Mouse (Mus musculus) intestine, embryonic 16.5 days (tissue): ENCODE results near the gene Lrrc8b. TPM values are rescaled to one million over a fixed set of nuclear protein-coding genes. Genes with fewer than 3 reads are reported as not detected.
A peak's percentile ranks its signal among the peaks of the same experiment; 100 is the strongest.

Experiments used
- ATAC-seq: fragments of 200-750 bp; cut with Nextera tagmentation; 2 replicates; pipeline ENCODE4 v1.8.0; 2017; ENCODE audit warnings: moderate TSS enrichment, moderate library complexity
- H3K27ac ChIP-seq: fragments of 300-500 bp; sonication (generic); 2 replicates; pipeline ENCODE4 v1.5.1; 2014; ENCODE audit warnings: mild to moderate bottlenecking, low read length
- H3K27me3 ChIP-seq: fragments of 300-500 bp; sonication (generic); replicated peaks from 2 replicates; pipeline ENCODE4 v1.6.1; 2014; ENCODE audit warnings: low read length, control low read depth, mixed read lengths; ENCODE audit not compliant: control insufficient read depth, insufficient read depth
- H3K36me3 ChIP-seq: fragments of 300-500 bp; sonication (generic); 2 replicates; pipeline ENCODE4 v1.6.1; 2014; ENCODE audit warnings: low read length, control low read depth; ENCODE audit not compliant: control insufficient read depth, insufficient read depth
- H3K4me1 ChIP-seq: fragments of 300-500 bp; sonication (generic); 2 replicates; pipeline ENCODE4 v1.6.1; 2014; ENCODE audit warnings: low read length, control low read depth, mixed read lengths; ENCODE audit not compliant: control insufficient read depth, insufficient read depth
- H3K4me2 ChIP-seq: fragments of 300-500 bp; sonication (generic); 2 replicates; pipeline ENCODE4 v1.6.1; 2014; ENCODE audit warnings: low read depth, low read length, control low read depth
- H3K4me3 ChIP-seq: fragments of 300-500 bp; sonication (generic); 2 replicates; pipeline ENCODE4 v1.5.1; 2014; ENCODE audit warnings: mild to moderate bottlenecking, low read length
- H3K9ac ChIP-seq: fragments of 300-500 bp; sonication (generic); 2 replicates; pipeline ENCODE4 v1.6.1; 2014; ENCODE audit warnings: low read depth, low read length
- H3K9me3 ChIP-seq: fragments of 300-500 bp; sonication (generic); 2 replicates; pipeline ENCODE4 v1.6.1; 2016; ENCODE audit warnings: low read length, control low read depth; ENCODE audit not compliant: control insufficient read depth
- WGBS: fragments of 180-500 bp; shearing (Covaris S2); extraction: QIAGEN DNeasy Blood & Tissue Kit; methylation state at CpG from one replicate; pipeline ENCODE4 v1.1.7; 2014; 5-methylcytosine and 5-hydroxymethylcytosine counted together
- polyA plus RNA-seq: library from polyadenylated mRNA; unstranded; fragments of >200 nt; fragmentation: Nextera tagmentation; extraction: Ambion mirVana; gene quantifications from 2 replicates; pipeline ENCODE4 v1.2.1, GENCODE M21; 2015

Gene Lrrc8b
- polyA plus RNA-seq, 1 experiment from 2014 or later = 3.1 TPM

DNA sequence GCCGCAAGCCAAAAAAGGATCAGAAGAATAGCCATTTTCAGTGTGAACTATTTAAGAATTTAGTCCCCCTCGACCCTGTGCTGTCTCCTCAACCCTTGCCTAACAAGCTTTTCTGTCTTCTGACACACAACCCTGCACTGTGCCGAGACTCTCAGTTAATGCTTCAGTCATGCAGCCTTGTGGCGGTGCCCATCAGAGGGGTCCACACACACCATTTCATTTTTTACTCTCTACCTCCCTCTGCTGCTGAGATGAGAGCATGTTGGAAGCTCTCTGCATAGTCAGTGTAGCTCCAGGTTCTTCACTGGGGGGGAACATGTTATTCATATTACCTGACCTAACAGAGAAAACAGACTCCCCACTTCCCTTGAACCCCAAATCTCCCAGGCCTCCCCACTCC lies 75.8 kb downstream of the Lrrc8b start:
- no peak overlapping the region for H3K4me3 ChIP-seq
- no peak for ATAC-seq
- 55% methylated on average over 4 of the region's 4 CpGs for WGBS
- H3K4me2 ChIP-seq = no peak overlapping the region
- peaks cover 5% of the 10 kb centered on the region; the same call in 1 of the 2 replicates for H3K4me1 ChIP-seq
- H3K27ac ChIP-seq = no peak overlapping the region
- no peaks in the 10 kb centered on the region for H3K36me3 ChIP-seq
- H3K27me3 ChIP-seq = no peaks in the 10 kb centered on the region
- no peaks in the 10 kb centered on the region for H3K9me3 ChIP-seq
- H3K9ac ChIP-seq = no peak overlapping the region

DNA sequence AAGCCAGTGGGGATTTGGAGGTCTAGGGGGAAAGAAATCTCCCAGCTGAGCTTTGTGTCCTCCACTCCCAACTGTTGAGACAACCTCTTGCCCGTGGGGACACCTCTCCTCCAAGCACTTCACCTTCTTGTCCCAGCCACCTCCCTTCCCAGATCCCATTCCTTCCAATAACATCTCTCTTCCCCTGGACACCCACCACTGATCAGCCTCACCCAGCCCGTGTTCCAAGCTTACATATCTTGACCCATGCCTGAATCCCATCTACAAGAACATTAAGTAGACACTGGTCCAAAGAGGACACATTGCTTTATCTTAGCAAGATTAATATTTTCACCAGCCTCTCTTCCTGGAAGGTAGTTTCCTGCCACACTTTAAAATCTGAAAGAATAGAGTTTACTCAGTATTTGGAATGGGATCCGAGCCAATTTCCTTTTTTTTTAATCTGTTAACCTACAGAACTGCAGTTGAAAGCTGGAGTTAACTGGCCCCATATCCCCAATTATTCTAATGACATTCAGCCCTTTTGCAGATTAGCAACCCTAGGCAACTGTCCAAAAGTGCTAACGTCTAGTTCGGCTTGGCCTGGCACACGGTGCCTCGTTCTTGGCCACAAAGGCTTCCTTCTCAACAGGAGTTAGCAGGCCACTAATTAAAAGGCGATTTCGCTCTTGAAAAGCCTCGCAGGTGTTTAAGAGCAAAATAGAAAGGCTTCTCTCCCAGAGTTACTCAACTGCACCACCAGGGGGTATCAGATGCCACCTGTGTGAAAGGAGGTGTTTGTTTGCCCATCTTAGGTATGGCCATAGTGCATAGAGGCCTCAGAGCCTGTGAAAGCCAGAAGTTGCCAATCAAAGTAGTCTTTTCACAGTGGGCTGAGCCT lies 77.0 kb downstream of the Lrrc8b start:
- H3K9me3 ChIP-seq = no peaks in the 10 kb centered on the region
- no peak; the same call in 1 of the 2 replicates for ATAC-seq
- no peak overlapping the region for H3K4me2 ChIP-seq
- no peaks in the 10 kb centered on the region for H3K36me3 ChIP-seq
- no peak overlapping the region for H3K9ac ChIP-seq
- WGBS = 53% methylated on average over 10 of the region's 10 CpGs
- H3K4me1 ChIP-seq = peaks cover 5% of the 10 kb centered on the region; the same call in 1 of the 2 replicates
- H3K27me3 ChIP-seq = no peaks in the 10 kb centered on the region
- H3K27ac ChIP-seq = no peak overlapping the region
- H3K4me3 ChIP-seq = no peak overlapping the region

DNA sequence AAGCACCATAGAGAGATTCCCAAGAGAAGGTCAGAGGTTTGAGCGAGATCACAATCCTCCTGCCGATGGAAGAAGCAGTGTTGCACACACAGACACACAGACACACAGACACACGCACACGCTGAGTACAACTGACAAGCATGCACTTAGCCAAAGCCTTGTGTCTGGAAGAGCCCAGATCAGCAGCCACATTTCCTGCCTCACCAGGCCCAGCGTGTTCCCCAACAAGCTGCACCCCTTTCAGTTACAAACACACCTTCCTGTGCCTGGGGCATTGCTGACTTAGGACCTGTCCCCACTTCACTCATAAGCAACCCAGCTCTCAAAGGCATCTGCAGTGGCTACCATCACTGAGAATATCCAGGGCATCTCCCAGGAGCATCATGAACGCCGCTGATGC lies 77.8 kb downstream of the Lrrc8b start:
- no peak overlapping the region for H3K27ac ChIP-seq
- no peak for ATAC-seq
- H3K4me1 ChIP-seq = peaks cover 5% of the 10 kb centered on the region; the same call in 1 of the 2 replicates
- no peak overlapping the region for H3K9ac ChIP-seq
- WGBS = 89% methylated on average over 7 of the region's 7 CpGs
- no peaks in the 10 kb centered on the region for H3K27me3 ChIP-seq
- H3K9me3 ChIP-seq = no peaks in the 10 kb centered on the region
- H3K4me2 ChIP-seq = no peak overlapping the region
- H3K36me3 ChIP-seq = no peaks in the 10 kb centered on the region
- H3K4me3 ChIP-seq = no peak overlapping the region

DNA sequence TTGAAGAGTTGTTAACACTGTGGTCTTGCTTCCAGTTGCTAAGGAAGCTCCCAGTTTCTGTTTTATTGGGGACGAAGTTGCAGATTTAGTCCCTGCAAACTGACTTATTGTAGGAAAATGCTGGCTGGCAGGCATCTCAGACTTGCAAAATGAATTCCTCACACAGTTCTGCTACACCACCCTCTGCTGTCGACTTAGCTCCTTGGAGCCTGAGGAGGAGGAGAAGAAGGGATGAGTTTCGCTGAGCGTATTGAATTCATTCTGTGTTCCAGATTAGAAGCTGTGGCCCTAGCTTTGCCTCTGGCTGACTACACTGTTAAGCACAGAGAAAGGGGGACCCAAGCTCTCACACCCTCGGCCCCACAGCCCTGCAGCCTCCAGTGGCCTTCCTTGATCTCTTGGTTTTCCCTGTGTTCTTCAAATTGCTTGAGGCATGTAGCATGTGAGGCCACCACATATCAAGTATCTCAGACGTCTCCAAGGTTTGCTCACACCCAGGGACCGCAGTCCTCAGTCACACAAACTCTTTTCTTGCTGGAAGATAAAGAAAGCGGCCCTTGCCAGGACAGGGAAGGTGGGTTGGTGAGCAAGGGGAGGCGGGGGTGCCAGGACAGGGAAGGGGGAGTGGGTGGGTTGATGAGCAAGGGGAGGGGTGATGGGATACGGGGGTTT lies 78.8 kb downstream of the Lrrc8b start:
- Histone ChIP-seq H3K9me3 (no peaks in the 10 kb centered on the region), H3K4me1 (peaks cover 5% of the 10 kb centered on the region; the same call in 1 of the 2 replicates), H3K4me3 (no peak overlapping the region), H3K36me3 (no peaks in the 10 kb centered on the region), H3K27ac (no peak overlapping the region), H3K27me3 (no peaks in the 10 kb centered on the region), H3K4me2 (no peak overlapping the region), H3K9ac (no peak overlapping the region)
- 58% methylated on average over 10 of the region's 10 CpGs for WGBS
- no peak for ATAC-seq

DNA sequence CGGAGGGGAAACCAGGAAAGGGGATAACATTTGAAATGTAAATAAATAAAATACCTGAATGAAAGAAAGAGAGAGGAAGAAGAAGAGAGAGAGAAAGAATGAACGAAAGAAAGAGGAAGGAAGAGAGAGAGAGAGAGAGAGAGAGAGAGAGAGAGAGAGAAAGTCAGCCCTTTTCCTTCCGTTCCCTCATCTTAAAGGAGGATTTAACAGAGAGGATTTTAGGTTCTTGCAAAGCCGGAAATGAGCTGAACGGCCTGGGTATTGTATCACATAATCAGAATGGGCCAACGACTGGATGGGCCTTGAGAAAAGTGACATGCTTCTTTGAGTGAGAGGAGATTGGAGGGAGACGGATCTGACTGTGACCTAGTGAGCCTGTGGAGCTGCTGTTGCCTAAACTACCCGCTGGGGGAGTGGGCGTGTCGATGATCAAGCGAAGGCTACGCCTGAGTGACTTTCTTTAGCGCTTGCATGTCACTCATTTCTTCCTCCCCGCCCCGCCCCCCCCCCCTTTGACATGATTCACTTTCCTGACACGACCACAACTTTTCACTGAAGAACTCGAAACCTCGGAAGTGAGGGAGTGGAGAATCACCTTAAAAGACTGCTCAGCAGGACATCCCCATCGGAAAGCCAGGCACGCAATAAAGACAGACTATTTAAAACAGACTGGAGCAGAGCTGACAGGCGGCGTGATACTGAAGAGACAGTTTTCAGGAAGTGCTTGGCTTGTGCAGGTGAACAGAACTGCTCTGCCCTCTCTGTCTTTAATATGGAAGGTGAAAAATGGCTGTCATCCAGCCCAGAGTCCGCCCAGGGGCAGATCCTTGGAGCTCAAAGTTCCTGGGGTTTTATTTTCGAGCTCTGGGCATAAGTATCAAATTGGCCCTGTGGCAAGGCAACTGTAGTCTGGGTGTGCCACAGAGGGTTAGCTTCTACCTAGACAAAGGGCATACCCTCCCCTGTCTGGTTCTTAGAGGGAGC lies 79.6 kb downstream of the Lrrc8b start:
- H3K4me3 ChIP-seq = peak overlapping the region; percentile 33
- no peaks in the 10 kb centered on the region for H3K27me3 ChIP-seq
- WGBS = 9% methylated on average over 24 of the region's 24 CpGs
- no peaks in the 10 kb centered on the region for H3K36me3 ChIP-seq
- H3K9ac ChIP-seq = 0 out of 2 replicates have a peak overlapping the region, but pooled peaks have one; percentile 17
- H3K4me2 ChIP-seq = peak overlapping the region; percentile 61
- no peak overlapping the region for H3K27ac ChIP-seq
- peak; percentile 88 for ATAC-seq
- H3K4me1 ChIP-seq = peaks cover 5% of the 10 kb centered on the region; the same call in 1 of the 2 replicates
- no peaks in the 10 kb centered on the region for H3K9me3 ChIP-seq

DNA sequence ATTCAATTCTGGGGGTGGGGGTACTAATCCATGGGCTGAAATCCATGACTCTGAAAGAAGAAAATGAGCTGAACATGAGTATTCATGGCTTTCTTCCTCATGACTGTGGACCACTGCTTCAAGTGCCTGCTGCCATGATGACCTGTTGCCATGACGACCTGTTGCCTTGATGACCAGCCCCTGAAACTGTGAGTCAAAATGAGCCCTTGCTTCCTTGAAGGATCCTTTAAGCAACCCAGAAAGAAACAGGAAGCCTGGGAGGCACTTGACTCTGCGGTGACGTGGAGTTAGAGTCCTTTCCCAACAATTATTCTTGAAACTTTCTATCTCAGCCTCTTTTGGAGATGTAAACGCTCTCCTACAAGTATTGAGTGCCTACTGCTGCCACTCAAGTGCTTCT lies 80.6 kb downstream of the Lrrc8b start:
- Histone ChIP-seq H3K27me3 (no peaks in the 10 kb centered on the region), H3K4me1 (peaks cover 5% of the 10 kb centered on the region; the same call in 1 of the 2 replicates), H3K4me3 (no peak overlapping the region), H3K9me3 (no peaks in the 10 kb centered on the region), H3K36me3 (no peaks in the 10 kb centered on the region), H3K9ac (no peak overlapping the region), H3K27ac (no peak overlapping the region), H3K4me2 (no peak overlapping the region)
- no peak for ATAC-seq
- whole genome bisulfite sequencing = 88% methylated on average over 4 of the region's 4 CpGs

DNA sequence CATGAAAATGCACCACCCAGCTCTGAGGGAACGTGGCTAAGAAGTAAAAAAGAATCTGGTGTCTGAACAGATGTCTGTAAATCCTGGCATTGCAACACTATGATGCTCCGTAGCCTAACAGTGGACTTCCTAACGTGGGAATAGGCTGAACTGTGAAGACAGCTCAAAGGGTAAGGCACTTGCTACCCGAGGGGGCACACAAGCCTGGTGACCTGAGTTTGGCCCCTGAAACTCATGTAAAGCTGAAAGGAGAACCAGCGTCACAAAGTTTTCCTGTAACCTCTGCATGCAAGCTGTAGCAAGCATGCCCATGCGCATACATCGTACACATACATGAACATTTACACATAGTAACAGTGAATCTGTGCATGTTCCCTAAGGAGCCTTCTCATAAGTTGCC lies 81.0 kb downstream of the Lrrc8b start:
- H3K27me3 ChIP-seq = no peaks in the 10 kb centered on the region
- peaks cover 5% of the 10 kb centered on the region; the same call in 1 of the 2 replicates for H3K4me1 ChIP-seq
- H3K9me3 ChIP-seq = no peaks in the 10 kb centered on the region
- no peak for ATAC-seq
- no peak overlapping the region for H3K9ac ChIP-seq
- 80% methylated on average over 7 of the region's 7 CpGs for WGBS
- H3K4me2 ChIP-seq = no peak overlapping the region
- H3K36me3 ChIP-seq = no peaks in the 10 kb centered on the region
- no peak overlapping the region for H3K4me3 ChIP-seq
- H3K27ac ChIP-seq = no peak overlapping the region

DNA sequence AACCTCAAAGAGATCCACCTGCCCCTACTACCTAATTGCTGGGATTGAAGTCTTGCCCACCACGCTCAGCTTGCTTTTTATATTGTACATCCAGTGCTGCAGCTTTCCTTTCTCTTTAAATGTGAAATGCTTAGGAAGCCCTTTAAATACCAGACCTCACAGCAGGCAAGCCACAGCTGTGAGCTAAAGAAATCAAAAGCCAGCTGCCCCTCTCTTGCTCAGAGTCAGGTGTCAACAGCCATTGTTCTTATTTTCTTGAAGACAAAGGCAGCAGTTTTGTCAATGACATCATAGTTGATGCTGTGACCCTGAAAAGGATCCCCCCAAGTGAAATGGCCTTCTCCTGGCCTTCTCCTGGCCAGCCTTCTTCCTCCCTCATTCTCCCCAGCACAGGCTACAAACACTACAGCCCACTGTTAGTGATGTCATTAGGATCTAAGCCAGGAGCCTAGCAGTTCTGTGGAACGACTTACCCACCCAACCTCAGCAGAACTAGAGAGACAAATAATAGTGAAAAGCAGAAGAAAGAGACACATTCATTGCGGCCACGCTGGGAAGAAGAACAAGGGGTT lies 82.9 kb downstream of the Lrrc8b start:
- Histone ChIP-seq H3K4me3 (no peak overlapping the region), H3K36me3 (no peaks in the 10 kb centered on the region), H3K9ac (no peak overlapping the region), H3K27ac (no peak overlapping the region), H3K4me1 (peaks cover 5% of the 10 kb centered on the region; the same call in 1 of the 2 replicates), H3K4me2 (no peak overlapping the region), H3K9me3 (no peaks in the 10 kb centered on the region; the same call in 1 of the 2 replicates), H3K27me3 (no peaks in the 10 kb centered on the region)
- 53% methylated on average over 4 of the region's 4 CpGs for WGBS
- ATAC-seq = no peak
